Mouse (Mus musculus): ENCODE results near the gene Pxylp1. TPM values are rescaled to one million over a fixed set of nuclear protein-coding genes. Genes with fewer than 3 reads are reported as not detected.

The Pxylp1 gene
- total and polyA plus RNA-seq, 3 experiments, result 7.8 to 10.1 (median 8.3) TPM

GRCm38 (mm10) chr9:96859027-96859426 is 33.4 kb downstream of the Pxylp1 start (continued):
- no peak for TF ChIP-seq GABPA (IDR thresholded peaks at IDR 0.05; ENCODE audit: insufficient replicate concordance, low read depth, low read length)
- TF ChIP-seq USF2 (conservative IDR thresholded peaks at IDR 0.05; ENCODE audit: low read depth, low read length), result no peak
- TF ChIP-seq JUND (conservative IDR thresholded peaks at IDR 0.05; ENCODE audit: low read depth, low read length), result no peak
- TF ChIP-seq PAX5 (IDR thresholded peaks at IDR 0.05; ENCODE audit: low read length), result no peak
- TF ChIP-seq MAFK (IDR thresholded peaks at IDR 0.05; ENCODE audit: insufficient replicate concordance, low read length), result no peak; the same call in 1 of the 2 replicates
- no peak for TF ChIP-seq NRF1 (IDR thresholded peaks at IDR 0.05; ENCODE audit: low read depth, low read length)
- no peak for TF ChIP-seq POLR2AphosphoS2 (IDR thresholded peaks at IDR 0.05; ENCODE audit: low read depth, low read length)
- no peak for TF ChIP-seq CHD1 (IDR thresholded peaks at IDR 0.05; ENCODE audit: low read depth, low read length)
- TF ChIP-seq RAD21 (IDR thresholded peaks at IDR 0.05; ENCODE audit: low read depth, low read length), result no peak
- TF ChIP-seq ELF1 (IDR thresholded peaks at IDR 0.05; ENCODE audit: low read depth, low read length), result no peak
- TF ChIP-seq MYC (IDR thresholded peaks at IDR 0.05; ENCODE audit: low read depth, low read length), result no peak
- TF ChIP-seq NELFE (IDR thresholded peaks at IDR 0.05; ENCODE audit: low read depth, low read length), result no peak
- peak; percentile 86 for TF ChIP-seq TCF12 (IDR thresholded peaks at IDR 0.05; ENCODE audit: low read depth, low read length)

GRCm38 (mm10) chr9:96857838-96858237 is 34.6 kb downstream of the Pxylp1 start:
- H3K36me3 ChIP-seq (replicated peaks in 1 of 2; ENCODE audit: control insufficient read depth in 1 of 2, insufficient read depth in 1 of 2, low read length in 1 of 2), result peaks cover 0 to 9% of the 10 kb centered on the region in 2 experiments
- H3K4me2 ChIP-seq (ENCODE audit: insufficient read depth, low read depth, poor library complexity, severe bottlenecking), result peak overlapping the region; percentile 61
- H3K27me3 ChIP-seq (replicated peaks), result no peaks in the 10 kb centered on the region
- peak overlapping the region; percentile 80 for H3K27ac ChIP-seq (ENCODE audit: insufficient read depth, low read depth)
- dilution Hi-C loops (cut with MboI; ENCODE audit: extremely low pct_ligation_motif_present, extremely low pct_unique_long_range_greater_than_20kb, low sequenced_read_pairs), result no loop called here
- TF ChIP-seq HCFC1 (IDR thresholded peaks at IDR 0.05; ENCODE audit: low read depth, low read length) (no peak), JUN (IDR thresholded peaks at IDR 0.05; ENCODE audit: insufficient read depth, low read depth, low read length) (no peak), EP300 (IDR thresholded peaks at IDR 0.05; ENCODE audit: low read length) (peak; percentile 71), MYC (IDR thresholded peaks at IDR 0.05; ENCODE audit: low read depth, low read length) (0 out of 2 replicates have a peak, but pooled peaks have one; percentile 36), ELF1 (IDR thresholded peaks at IDR 0.05; ENCODE audit: low read depth, low read length) (peak; percentile 39; the same call in 1 of the 2 replicates), MEF2A (IDR thresholded peaks at IDR 0.05; ENCODE audit: borderline replicate concordance, low read depth, low read length) (peak; percentile 41; the same call in 1 of the 2 replicates), ETS1 (conservative IDR thresholded peaks at IDR 0.05; ENCODE audit: low read depth, low read length) (peak; percentile 76), TCF12 (IDR thresholded peaks at IDR 0.05; ENCODE audit: low read depth, low read length) (peak; percentile 76; the same call in 1 of the 2 replicates), IRF4 (IDR thresholded peaks at IDR 0.05; ENCODE audit: low read depth, low read length) (peak; percentile 64; the same call in 1 of the 2 replicates), TBP (conservative IDR thresholded peaks at IDR 0.05; ENCODE audit: low read depth, low read length) (no peak), POLR2A (IDR thresholded peaks at IDR 0.05; ENCODE audit: low read depth, low read length) (no peak), BHLHE40 (IDR thresholded peaks at IDR 0.05; ENCODE audit: low read depth, low read length) (peak; percentile 65)
- no peaks in the 10 kb centered on the region for H3K9me3 ChIP-seq (replicated peaks; ENCODE audit: low read length)
- in situ Hi-C loops (cut with MboI; ENCODE audit: low pct_ligation_motif_present, low pct_unique_long_range_greater_than_20kb, low sequenced_read_pairs), result no loop called here
- peak overlapping the region in 1 of 3 experiments; percentile 27 for H3K4me3 ChIP-seq (replicated peaks in 1 of 3; ENCODE audit: low read depth in 2 of 3, low read length in 2 of 3, poor library complexity in 1 of 3)
- DNase-seq (ENCODE audit: extremely low read depth), result peak; percentile 77
- peak overlapping the region; percentile 10; the same call in 1 of the 2 replicates for H3K9ac ChIP-seq (ENCODE audit: insufficient read depth, low read depth)
- peaks cover 38 to 98% of the 10 kb centered on the region in 2 experiments for H3K4me1 ChIP-seq (ENCODE audit: control insufficient read depth in 1 of 2, insufficient read depth in 2 of 2)
- H3K79me2 ChIP-seq (replicated peaks; ENCODE audit: control insufficient read depth, extremely low read depth, insufficient read depth, poor library complexity, severe bottlenecking), result no peaks in the 10 kb centered on the region
